Mouse (Mus musculus): ENCODE results near the gene Ube2e3.
A peak's percentile ranks its signal among the peaks of the same experiment; 100 is the strongest.

Gene Ube2e3

GRCm38 (mm10) chr2:78882743-78883433, 15.0 kb downstream of the Ube2e3 start:
- DNase-seq (ENCODE audit: low read depth, low spot score) = no peak

DNA sequence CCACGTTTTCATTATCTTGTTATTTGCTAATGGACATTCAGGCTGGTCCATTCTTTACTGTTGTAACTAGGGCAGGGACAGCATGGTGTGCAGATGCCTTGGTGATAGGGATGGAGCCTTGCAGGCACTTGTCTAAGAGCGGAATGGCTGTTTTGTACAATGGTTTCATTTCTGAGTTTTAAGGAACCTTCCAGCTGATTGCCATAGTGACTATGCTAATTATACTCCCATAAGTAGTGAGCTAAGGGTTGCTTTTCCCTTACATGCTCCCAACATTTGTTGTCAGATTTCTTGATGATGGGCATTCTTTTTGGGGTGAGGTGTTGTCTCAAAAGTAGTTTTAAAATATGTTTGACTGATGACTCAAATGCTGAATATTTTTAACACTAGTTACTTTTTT, 18.5 kb downstream of the Ube2e3 start:
- DNase-seq (ENCODE audit: low read depth, low spot score) = no peak

- DNase-seq (ENCODE audit: low read depth, low spot score) = no peak
Observed at GRCm38 (mm10) chr2:78888190-78888589, 20.3 kb downstream of the Ube2e3 start.

- DNase-seq (ENCODE audit: low read depth, low spot score) = no peak
Observed at GRCm38 (mm10) chr2:78895216-78895615, 27.3 kb downstream of the Ube2e3 start.

GRCm38 (mm10) chr2:78905916-78906315, 38.0 kb downstream of the Ube2e3 start:
- DNase-seq (ENCODE audit: low read depth, low spot score) = no peak

DNA sequence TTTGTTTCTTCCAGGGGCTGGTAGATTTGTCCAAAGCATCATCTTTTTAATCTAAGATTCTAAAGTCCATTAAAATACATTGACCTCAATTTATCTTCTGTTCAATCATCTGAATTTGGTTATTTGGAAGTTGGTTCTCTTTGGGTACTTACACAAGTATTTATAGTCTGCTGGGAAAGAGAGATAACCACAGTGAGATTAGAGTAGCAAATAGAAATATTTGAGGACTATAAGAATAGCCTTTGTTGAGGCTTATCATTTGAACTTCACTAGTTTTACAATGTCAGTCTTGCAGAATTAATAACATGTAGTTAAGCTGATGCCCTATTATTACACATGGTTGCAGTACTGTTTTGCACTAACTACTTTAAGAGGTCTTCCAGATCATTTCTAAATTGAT, 43.6 kb downstream of the Ube2e3 start:
- DNase-seq (ENCODE audit: low read depth, low spot score) = no peak

- DNase-seq (ENCODE audit: low read depth, low spot score) = no peak
Observed at GRCm38 (mm10) chr2:78914861-78915260, 46.9 kb downstream of the Ube2e3 start.

GRCm38 (mm10) chr2:78922980-78923674, 55.2 kb downstream of the Ube2e3 start:
- DNase-seq (ENCODE audit: low read depth, low spot score) = no peak

- DNase-seq (ENCODE audit: low read depth, low spot score) = no peak
Observed at GRCm38 (mm10) chr2:78925807-78926206, 57.9 kb downstream of the Ube2e3 start.

GRCm38 (mm10) chr2:78927625-78928024, 59.7 kb downstream of the Ube2e3 start:
- no peak for DNase-seq (ENCODE audit: low read depth, low spot score)

GRCm38 (mm10) chr2:78928080-78928479, 60.2 kb downstream of the Ube2e3 start:
- DNase-seq (ENCODE audit: low read depth, low spot score) = no peak

DNA sequence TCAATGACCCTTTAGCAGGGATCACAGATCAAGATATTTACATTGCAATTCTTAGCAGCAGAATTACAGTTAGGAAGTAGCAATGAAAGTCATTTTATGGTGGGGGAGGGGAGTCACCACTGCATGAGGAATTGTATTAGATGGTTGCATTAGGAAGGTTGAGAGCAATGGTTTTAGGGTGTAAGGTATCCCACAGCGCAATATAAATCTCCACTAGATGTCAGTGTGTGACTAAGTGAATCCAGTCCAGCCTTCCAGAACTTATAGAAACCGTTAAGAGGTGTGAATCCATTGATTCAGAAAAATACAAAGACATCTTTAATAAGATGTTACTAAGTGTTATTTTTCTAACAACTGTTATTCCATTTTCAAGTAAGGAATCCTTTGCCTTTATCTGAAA, 63.4 kb downstream of the Ube2e3 start:
- peak; percentile 6 for DNase-seq (ENCODE audit: low read depth, low spot score)

DNA sequence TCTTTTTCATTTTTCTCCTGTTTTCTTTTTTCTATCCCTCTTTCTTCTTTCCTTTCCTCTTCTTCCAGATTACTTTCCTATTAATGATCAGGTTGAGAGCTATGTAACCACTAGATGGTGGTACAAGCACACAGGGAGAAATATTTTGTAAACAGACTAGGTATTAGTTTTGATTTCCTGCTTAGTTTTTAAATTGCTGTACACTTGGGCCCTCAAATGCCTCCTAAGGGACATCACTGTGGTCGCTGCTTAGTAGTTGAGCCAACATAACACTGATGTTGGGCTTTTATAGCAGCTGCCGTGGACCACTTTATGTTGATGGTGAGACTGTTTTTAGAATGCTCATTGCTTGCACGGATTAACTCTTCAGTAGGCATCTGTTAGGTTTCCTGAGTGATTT, 91.5 kb downstream of the Ube2e3 start:
- peak; percentile 33 for DNase-seq (ENCODE audit: low read depth, low spot score)

DNA sequence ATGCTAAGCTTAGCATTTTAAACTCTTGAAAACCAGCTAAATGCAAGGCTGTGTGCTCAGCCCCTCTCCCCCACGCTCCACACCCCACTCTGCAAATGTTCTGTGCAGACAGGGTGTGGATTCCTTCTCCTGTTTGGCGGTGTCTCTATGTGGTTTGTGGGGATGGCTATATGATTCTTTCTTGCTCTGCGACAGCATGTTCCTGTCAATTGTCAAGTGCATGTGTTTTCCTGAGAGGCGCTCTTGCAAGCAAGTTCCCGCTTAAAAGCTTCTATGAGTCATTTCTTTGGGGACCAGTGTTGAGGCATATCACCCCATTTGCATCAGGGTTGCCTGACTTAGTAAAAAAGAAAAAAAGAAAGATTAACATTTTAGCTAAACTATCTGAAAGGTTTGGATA, 92.4 kb downstream of the Ube2e3 start:
- DNase-seq (ENCODE audit: low read depth, low spot score) = no peak

DNA sequence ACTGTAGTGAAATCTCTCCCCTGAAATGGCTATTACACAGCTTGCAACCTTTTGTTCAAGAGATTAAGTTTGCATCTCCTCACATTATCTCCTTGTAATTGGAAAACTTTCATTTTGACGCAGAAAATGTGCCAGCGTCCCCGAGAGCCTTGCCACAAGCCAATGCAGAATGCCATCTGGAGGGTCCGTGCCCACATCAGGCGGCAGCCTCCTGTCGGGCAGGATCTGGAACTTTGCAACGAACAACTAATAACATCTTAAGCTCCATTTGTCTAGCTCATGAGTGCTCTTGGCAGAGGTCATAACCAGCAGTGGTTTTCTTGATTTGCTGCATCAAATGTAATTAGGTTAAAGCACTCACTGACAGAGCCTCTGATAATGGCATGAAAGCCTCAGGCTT, 93.1 kb downstream of the Ube2e3 start:
- DNase-seq (ENCODE audit: low read depth, low spot score) = no peak

DNA sequence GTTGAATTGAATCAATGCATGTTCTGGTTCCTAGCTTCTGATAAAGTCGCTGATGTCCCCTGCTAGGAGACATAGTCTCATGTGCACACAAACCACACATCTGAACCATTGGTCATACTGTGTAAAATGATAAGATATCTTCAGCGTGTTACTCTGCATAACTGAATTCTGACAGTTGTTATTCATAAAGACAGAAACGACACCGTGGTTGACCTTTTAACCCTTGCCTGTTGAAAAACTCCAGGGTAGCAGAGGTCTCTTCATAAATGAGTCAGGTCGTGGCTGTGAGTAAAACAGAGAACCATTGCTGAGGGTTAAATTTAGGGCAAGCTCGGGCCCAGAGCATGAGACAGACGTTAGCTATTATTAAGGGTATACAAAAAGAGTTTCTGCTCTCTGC, 93.7 kb downstream of the Ube2e3 start:
- DNase-seq (ENCODE audit: low read depth, low spot score) = no peak

DNA sequence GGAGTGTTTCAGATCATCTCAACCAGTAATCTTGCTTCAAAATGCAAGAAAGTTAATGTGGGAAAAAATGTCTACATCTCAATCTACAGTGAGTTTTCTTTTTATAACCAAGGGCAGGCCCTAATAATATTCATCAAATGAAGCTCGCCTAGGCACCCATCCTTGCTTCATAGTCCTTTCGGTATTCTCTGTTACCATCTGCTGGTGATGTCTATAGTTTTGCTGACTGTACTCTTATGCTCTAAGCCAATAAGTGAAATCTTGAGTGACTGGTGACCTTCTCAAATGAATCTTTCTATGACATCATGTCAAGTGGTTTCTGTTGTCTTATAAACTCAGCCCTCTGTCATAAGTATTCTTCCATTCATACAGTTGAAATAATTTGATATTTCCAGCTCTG, 97.1 kb downstream of the Ube2e3 start:
- DNase-seq (ENCODE audit: low read depth, low spot score) = no peak

DNA sequence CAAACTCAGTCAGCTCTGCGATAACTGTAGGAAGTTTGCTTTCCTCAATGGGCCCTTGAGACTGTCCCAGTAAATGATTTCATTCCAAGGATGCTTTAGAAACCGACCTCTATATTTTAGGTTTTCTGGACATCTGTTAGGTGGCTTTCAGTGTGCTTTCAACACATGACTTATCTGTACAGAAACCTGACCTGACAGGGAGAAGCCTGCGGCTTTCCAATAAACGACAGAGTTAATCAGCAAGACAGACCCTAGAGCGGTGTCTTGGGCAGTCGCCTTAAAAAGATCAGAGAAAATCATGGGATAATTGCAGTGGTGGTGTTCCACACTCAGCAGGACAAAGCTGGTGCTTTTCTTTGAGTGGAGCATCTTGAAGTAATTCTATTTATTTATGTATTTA, 97.5 kb downstream of the Ube2e3 start:
- no peak for DNase-seq (ENCODE audit: low read depth, low spot score)

GRCm38 (mm10) chr2:78970088-78970487, 102.2 kb downstream of the Ube2e3 start:
- no peak for DNase-seq (ENCODE audit: low read depth, low spot score)
